Mouse (Mus musculus) gastrocnemius, adult 2 months (tissue): ENCODE data around the gene Mroh8. TPM values are rescaled to one million over a fixed set of nuclear protein-coding genes. Genes with fewer than 3 reads are reported as not detected.
A peak's percentile ranks its signal among the peaks of the same experiment; 100 is the strongest.
"Not testable (repeated sequence)": the region's sequence is repeated elsewhere in the genome, so short reads cannot be mapped to it uniquely, and the experiment has no call there.

Source experiments
- DNase-seq: peaks from one replicate; pipeline ENCODE4 v3.0.0; 2022
- H3K27ac ChIP-seq: fragments of 200-600 bp; 2 replicates; pipeline ENCODE4 v1.8.1; 2022; ENCODE audit warnings: mild to moderate bottlenecking
- H3K4me3 ChIP-seq: fragments of 200-600 bp; 2 replicates; pipeline ENCODE4 v1.8.1; 2022; ENCODE audit warnings: mild to moderate bottlenecking, moderate library complexity
- CTCF ChIP-seq: fragments of 200-600 bp; IDR thresholded peaks from 2 replicates; pipeline ENCODE4 v1.8.1; 2022; ENCODE audit warnings: antibody characterized with exemption, mild to moderate bottlenecking, moderate library complexity
- intact Hi-C: fragments of 180-260 bp; cut with DNase I; formaldehyde crosslinking; loops from one replicate; pipeline ENCODE4 v1.15.1; 2025
- total RNA-seq, 2 experiments: library from RNA; stranded (reverse); gene quantifications; 2 replicates each; pipeline ENCODE4 v1.2.3; 2021

The Mroh8 gene
- total RNA-seq, 2 experiments from 2014 or later, result 0.46 to 1.1 TPM

- peak; percentile 10; the same call in 1 of the 2 replicates for TF ChIP-seq CTCF
- Histone ChIP-seq H3K4me3 (peak overlapping the region; percentile 98), H3K27ac (peak overlapping the region; percentile 91)
- peak; percentile 44 for DNase-seq
- intact Hi-C loops, result loop anchor here (5.0 kb wide), 1 partner anchor 74 kb away; the partner anchor contains the start of genes Mroh8 and Rpn2
Measured at GRCm38 (mm10) chr2:157203459-157204365, 75.6 kb downstream of the Mroh8 start.

DNA sequence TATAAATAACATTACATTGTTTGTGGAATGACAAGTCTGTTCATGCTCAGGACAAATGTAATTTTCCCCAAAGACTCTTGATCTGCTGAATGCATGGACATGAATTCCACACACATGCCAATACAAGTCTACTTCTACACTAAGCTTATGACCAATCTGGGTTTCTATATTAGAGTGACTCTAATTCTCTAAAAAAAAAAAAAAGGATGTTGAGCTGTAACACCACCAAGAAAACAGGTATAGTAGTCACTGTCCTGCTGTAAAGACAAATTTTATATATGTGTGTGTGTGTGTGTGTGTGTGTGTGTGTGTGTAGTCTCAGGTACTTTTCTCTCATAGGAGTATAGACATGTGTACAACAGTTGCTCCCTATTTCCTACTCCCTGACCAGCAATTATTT, 76.3 kb downstream of the Mroh8 start:
- H3K27ac ChIP-seq, result no peak overlapping the region
- H3K4me3 ChIP-seq, result no peak overlapping the region
- TF ChIP-seq CTCF, result no peak
- DNase-seq, result no peak
- intact Hi-C loops, result loop anchor here (5.0 kb wide), 1 partner anchor 74 kb away; the partner anchor contains the start of genes Mroh8 and Rpn2

DNA sequence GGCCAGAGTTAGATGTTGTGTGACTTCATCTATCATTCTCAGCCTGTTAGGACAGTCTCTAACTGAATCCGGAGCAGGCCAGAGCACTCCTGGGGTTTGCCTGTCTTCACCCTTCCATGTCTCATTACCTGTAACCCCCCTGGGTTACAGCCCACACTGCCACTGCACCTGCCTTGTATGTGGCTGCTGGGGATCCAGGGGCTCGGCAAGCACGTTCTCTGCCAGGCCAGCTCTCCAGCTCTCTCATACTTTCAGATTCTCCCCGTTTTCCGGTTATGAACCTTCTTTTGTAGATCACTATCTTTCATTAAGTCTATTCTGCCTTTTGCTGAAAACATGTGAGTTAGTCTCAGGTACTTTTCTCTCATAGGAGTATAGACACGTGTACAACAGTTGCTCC, 77.0 kb downstream of the Mroh8 start:
- no peak for DNase-seq
- Histone ChIP-seq H3K4me3 (no peak overlapping the region), H3K27ac (no peak overlapping the region)
- no peak for TF ChIP-seq CTCF
- intact Hi-C loops, result loop anchor here (5.0 kb wide), 1 partner anchor 75 kb away; the partner anchor contains the start of genes Mroh8 and Rpn2

DNA sequence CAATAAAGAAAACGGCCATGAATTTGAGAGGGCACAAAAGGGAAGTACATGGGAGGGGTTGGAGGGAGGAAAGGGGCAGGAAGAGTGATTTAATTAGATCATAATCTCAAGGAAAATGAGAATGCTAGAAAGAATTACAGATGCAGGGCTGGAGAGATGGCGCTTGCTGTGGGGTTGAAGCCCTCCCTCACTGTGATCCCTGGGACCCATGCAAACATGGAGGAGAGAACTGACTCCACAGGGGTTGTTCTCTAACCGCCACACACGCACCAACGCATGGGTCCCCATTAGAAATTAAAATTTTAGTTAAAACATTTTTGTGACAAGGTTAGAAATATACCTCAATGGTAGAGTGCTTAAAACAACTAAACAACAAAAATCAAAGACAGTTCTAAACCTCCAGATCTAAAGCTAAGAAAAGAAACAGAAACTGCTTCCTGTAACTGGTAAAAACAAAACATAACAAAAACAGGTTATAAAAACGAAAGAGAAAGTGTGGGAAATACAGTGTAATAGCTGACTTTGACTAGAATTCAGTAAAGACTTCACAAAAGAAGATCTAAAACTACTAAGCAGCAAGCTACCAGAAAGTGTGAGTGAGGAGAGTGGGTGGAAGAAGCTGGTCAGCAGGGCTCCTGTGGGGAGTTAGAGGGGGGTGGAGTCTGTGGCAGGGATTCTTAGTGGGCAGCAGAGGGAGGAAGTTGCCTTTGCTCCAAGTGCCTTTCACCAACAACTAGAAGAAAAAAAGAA, 78.1 kb downstream of the Mroh8 start:
- no peak for TF ChIP-seq CTCF
- DNase-seq, result peak; percentile 34
- peak overlapping the region; percentile 61 for H3K4me3 ChIP-seq
- intact Hi-C loops, result loop anchor here (5.0 kb wide), 1 partner anchor 76 kb away; the partner anchor contains the start of genes Mroh8 and Rpn2
- peak overlapping the region; percentile 70 for H3K27ac ChIP-seq

DNA sequence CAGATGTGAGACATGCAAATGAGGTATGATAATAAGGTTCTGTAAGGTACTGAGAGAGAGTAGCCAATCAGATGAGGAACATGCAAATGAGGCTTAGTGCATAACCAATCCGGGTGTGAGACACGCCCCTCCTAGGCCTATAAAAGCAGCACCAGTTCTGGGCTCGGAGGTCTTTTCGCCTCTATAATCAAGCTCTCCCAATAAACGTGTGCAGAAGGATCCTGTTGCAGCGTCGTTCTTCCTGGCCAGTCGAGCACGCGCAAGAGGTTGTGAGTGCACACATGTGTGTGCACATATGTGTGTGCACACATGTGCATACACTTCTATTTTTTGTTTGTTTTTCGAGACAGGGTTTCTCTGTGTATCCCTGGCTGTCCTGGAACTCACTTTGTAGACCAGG, 80.9 kb downstream of the Mroh8 start:
- H3K27ac ChIP-seq, DNase-seq, H3K4me3 ChIP-seq, intact Hi-C loops: not testable (repeated sequence)

GRCm38 (mm10) chr2:157190651-157191050, 88.7 kb downstream of the Mroh8 start:
- intact Hi-C loops, result no loop called here
- TF ChIP-seq CTCF, result no peak
- Histone ChIP-seq H3K27ac (no peak overlapping the region), H3K4me3 (no peak overlapping the region)
- no peak for DNase-seq

DNA sequence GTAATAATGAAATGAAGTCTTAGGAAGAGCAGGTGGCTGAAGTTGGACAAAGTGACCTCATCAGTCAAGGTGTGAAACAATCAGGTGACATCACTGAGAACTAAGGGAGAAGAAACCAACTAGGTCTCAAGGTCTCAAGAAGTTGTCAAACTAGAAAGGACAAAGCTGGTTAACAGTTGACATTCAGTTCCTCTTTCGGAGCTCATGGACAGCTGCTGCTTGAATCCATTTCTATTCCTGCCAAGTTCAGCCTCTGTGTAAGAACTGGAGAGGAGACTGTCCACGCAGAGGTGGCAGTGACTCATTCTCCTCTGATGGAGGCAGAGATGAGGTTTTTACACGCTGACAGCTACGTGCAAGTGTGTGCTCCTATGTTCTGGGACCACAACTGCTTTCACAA, 92.1 kb downstream of the Mroh8 start:
- H3K27ac ChIP-seq, result no peak overlapping the region
- TF ChIP-seq CTCF, result no peak
- DNase-seq, result no peak
- H3K4me3 ChIP-seq, result no peak overlapping the region
- intact Hi-C loops, result no loop called here

DNA sequence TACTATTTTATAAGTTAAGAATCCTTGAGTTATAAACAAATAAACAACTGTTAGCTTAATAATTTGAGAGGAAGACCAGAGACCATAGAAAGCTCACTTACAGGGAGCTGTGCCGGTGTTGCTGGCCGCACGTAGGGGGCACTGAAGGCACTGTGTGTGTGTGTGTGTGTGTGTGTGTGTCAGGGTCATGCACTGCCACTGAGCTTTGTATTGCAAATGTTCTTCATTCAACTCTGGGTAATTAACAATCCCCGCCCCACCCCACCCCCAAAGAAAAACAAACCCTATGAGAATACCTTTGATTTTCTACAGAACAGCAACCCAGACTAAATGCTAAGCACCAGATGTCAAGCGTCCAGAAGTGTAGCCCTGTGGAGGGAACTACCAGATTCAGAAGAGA, 92.8 kb downstream of the Mroh8 start:
- no peak for TF ChIP-seq CTCF
- DNase-seq, result no peak
- intact Hi-C loops, result no loop called here
- Histone ChIP-seq H3K27ac (no peak overlapping the region), H3K4me3 (no peak overlapping the region)

- intact Hi-C loops, result no loop called here
- Histone ChIP-seq H3K27ac (no peak overlapping the region), H3K4me3 (no peak overlapping the region)
- no peak for TF ChIP-seq CTCF
- DNase-seq, result no peak
Measured at GRCm38 (mm10) chr2:157185022-157185660, 94.2 kb downstream of the Mroh8 start.

DNA sequence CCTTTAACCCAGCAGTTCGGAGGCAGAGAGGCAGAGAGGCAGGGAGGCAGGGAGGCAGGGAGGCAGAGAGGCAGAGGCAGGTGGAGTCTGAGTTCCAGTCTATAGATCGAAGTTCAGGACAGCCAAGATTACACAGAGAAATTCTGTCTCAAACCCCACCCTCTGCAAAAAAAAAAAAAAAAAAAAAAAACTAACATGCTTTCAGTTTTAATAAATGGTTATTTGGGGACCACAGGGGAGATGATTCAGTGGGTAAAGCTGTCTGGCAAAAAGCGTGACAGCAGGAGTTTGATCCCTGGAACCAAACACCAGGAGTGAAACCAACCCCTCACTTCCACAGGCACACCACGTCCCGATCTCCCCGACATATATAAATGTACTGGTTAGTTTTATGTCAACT, 101.2 kb downstream of the Mroh8 start:
- intact Hi-C loops, result no loop called here

DNA sequence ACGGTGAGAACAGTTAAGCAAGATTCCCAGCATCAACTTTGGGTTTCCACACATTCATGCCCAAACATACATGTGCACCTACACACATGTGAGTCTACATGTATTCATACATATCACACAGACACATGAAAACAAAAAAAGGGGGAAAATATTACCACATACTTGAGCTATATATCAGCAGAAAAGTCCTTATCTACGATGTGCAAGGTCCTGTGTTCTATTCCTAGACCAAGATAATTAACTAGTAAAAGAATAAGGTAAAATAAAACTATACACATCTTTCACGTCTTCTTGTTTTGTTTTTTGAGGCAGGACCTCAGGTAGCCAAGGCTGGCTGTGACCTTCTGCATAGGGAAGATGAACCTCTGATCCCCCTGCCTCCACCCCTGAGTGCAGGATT, 103.1 kb downstream of the Mroh8 start:
- TF ChIP-seq CTCF, result no peak
- Histone ChIP-seq H3K4me3 (no peak overlapping the region), H3K27ac (peak overlapping the region; percentile 93)
- DNase-seq, result no peak
- intact Hi-C loops, result no loop called here

More for the DNA sequence above, 101.2 kb downstream of the Mroh8 start:
- no peak overlapping the region for H3K27ac ChIP-seq
- no peak for TF ChIP-seq CTCF
- no peak overlapping the region for H3K4me3 ChIP-seq
- no peak for DNase-seq

GRCm38 (mm10) chr2:157174416-157174815, 104.9 kb downstream of the Mroh8 start:
- DNase-seq, result no peak
- peak; percentile 10; the same call in 1 of the 2 replicates for TF ChIP-seq CTCF
- Histone ChIP-seq H3K4me3 (no peak overlapping the region), H3K27ac (peak overlapping the region; percentile 93)
- intact Hi-C loops, result no loop called here
